Mouse (Mus musculus) olfactory bulb, adult 2 months (tissue): Measurements from ENCODE around the gene 1700021F05Rik. TPM values are rescaled to one million over a fixed set of nuclear protein-coding genes. Genes with fewer than 3 reads are reported as not detected.

Experiments used
- H3K27ac ChIP-seq: fragments of 200-500 bp; 2 replicates; pipeline ENCODE4 v1.5.1; 2012; ENCODE audit warnings: low read depth, low read length; ENCODE audit not compliant: insufficient read depth
- H3K4me1 ChIP-seq: fragments of 200-500 bp; 2 replicates; pipeline ENCODE4 v1.6.1; 2012; ENCODE audit warnings: low read length; ENCODE audit not compliant: control insufficient read depth, insufficient read depth
- H3K4me3 ChIP-seq: fragments of 200-500 bp; 2 replicates; pipeline ENCODE4 v1.5.1; 2012; ENCODE audit warnings: mild to moderate bottlenecking, low read depth, low read length, moderate library complexity; ENCODE audit not compliant: insufficient read depth
- CTCF ChIP-seq: fragments of 200-500 bp; IDR thresholded peaks from 2 replicates; pipeline ENCODE4 v1.5.1; 2012; ENCODE audit warnings: low read depth, mild to moderate bottlenecking, low read length, moderate library complexity; ENCODE audit not compliant: insufficient read depth
- POLR2A ChIP-seq: fragments of 200-500 bp; IDR thresholded peaks from 2 replicates; pipeline ENCODE4 v1.6.1; 2012; ENCODE audit warnings: mild to moderate bottlenecking, low read depth, low read length, moderate library complexity; ENCODE audit not compliant: insufficient read depth
- WGBS: fragments of 180-500 bp; shearing (Covaris S2); methylation state at CpG from one replicate; pipeline ENCODE4 v1.1.7; 2018; 5-methylcytosine and 5-hydroxymethylcytosine counted together
- polyA plus RNA-seq: library from polyadenylated mRNA; stranded (reverse); fragments of >200 nt; gene quantifications from 2 replicates; pipeline ENCODE4 v1.2.4, GENCODE M21; 2012; ENCODE audit warnings: low replicate concordance; ENCODE audit not compliant: missing spikeins, insufficient read depth, insufficient read length

1700021F05Rik gene
- polyA plus RNA-seq, 1 experiment: not detected

DNA sequence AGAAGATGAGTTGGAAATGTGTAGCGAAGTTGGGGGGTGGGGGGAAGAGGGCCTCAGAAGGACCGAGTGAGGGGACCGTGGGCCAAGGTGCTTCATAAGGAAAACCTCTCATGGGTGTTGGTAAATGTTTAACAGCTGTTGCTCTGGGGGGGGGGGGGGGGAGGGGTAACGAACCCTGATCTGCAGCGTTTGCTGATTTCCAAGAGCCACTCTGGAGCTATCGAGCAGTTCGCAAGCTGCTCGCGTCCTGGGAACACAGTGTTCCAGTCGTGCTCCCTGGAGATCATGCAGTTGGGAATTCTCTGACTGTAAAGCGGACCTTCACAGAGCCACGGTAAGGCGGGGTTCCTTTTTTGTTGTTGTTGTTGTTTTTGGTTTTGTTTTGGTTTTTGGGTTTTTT, 22.4 kb downstream of the 1700021F05Rik start:
- 87% methylated on average over 11 of the region's 13 CpGs for WGBS
- TF ChIP-seq POLR2A (no peak), CTCF (no peak)
- Histone ChIP-seq H3K4me3 (no peak overlapping the region), H3K4me1 (no peaks in the 10 kb centered on the region), H3K27ac (no peak overlapping the region)

DNA sequence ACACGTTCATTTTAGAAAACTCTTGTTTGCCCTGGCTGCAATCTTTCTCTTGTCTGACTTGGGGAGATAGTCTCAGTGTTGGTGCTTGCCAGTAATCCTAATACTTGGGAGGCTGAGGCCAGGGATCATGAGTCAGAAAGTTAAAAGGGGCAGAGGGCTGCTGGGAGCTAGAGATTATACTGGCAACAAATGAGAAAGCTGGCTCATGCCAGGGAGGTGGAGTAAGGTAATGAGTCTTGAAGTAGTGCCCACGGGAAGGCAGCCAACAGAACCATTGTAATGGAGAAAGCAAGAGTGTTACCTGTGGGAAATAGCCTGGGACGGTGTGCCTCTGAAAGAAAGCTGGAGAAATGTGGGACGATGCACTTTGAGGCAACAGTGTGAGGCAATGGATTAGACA, 23.0 kb downstream of the 1700021F05Rik start:
- H3K4me3 ChIP-seq: no peak overlapping the region
- no peak overlapping the region for H3K27ac ChIP-seq
- 45% methylated on average over 4 of the region's 4 CpGs for WGBS
- no peak for TF ChIP-seq POLR2A
- TF ChIP-seq CTCF: no peak
- no peaks in the 10 kb centered on the region for H3K4me1 ChIP-seq

DNA sequence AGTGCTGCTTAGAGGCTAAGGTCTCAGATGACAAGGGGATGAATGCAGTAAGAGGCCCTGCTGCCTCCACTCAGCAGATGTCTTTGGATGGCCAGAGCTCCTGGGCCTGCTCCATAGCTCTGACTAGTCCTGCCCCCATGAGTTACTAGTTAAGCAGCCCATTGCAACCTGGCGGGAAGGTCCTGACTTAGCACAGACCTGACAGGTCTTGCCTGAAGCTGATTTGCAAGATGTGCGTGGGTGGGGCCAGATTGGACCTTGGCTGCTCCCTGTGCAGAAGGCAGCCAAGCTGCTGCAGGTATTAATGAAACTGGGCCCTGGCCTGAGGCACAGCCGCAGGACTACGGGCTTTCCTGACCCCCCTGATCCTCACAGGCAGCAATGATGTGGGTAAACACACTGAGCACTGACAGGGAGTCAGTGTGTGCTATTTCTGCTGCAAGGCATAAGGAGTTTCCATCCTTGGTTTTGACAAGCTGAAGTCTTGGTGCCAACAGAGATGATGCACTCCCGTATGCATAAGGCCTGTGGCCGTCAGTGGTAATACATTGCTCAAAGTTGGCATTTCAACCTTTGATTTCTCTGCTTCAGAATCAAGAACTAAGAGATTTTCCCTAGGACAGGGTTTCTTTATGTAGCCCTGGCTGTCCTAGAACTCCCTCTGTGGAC, 23.7 kb downstream of the 1700021F05Rik start:
- H3K27ac ChIP-seq: no peak overlapping the region
- H3K4me3 ChIP-seq: no peak overlapping the region
- H3K4me1 ChIP-seq: no peaks in the 10 kb centered on the region
- 81% methylated on average over 6 of the region's 6 CpGs for WGBS
- TF ChIP-seq CTCF (no peak), POLR2A (no peak)

DNA sequence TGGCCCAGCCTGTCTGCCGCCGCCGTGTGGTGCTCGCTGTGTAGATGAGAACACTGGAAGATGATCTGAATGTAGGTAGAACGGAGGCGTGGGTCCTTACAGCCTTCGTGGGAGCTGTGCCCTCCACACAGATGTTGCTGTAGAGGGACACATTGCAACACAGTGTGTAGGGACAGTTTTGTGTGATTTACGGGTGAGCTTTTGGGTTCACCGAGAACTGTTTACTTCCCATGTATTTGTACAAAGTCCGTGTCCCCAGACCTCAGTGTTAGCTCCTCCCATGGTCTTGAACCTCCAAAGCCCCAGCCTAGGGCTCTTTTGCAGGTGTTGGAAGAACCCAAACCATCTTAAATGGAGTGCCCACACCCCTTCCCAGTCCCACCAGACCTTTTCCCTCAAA, 27.8 kb downstream of the 1700021F05Rik start:
- H3K4me3 ChIP-seq: no peak overlapping the region
- TF ChIP-seq POLR2A (no peak), CTCF (no peak)
- H3K4me1 ChIP-seq: no peaks in the 10 kb centered on the region
- 98% methylated on average over 10 of the region's 10 CpGs for WGBS
- no peak overlapping the region for H3K27ac ChIP-seq

DNA sequence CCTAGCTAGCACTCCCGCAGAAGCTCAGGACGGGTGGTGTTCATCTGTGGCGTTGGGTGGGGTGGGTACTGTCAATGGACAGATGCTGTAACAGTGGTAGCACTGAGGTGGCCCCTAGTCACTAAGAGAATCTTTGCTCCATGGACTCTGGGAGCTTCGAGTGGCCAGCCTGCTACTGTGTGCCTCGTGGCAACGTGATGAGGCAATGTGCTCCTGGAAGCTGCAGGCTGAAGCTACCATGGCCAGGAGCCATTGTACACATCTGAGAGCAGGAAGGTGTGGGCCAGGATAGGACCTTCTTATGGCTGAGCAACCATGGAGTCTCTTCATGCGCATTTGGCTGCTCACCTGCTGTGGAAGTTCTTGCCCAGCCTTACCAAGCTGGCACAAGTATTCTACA, 31.6 kb downstream of the 1700021F05Rik start:
- Histone ChIP-seq H3K4me1 (no peaks in the 10 kb centered on the region), H3K27ac (no peak overlapping the region), H3K4me3 (no peak overlapping the region)
- 98% methylated on average over 7 of the region's 7 CpGs for WGBS
- no peak for TF ChIP-seq POLR2A
- no peak for TF ChIP-seq CTCF

DNA sequence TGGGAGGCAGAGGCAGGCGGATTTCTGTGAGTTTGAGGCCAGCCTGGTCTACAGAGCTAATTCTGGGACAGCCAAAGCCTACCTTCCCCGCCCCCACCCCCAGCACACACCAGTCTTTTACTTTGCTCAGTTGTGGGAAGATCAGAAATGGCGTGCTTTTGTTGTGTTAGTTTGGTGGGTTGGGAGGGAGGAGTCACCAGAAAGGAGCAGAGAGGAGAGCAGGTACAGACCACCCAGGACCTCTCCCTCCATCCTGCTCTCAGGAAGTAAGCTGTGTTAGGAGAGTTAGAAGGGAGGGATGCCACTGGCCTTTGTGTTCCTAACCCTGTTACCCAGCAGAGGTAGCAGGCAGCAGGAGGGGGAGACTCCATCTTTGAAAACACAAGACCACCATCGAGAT, 33.7 kb downstream of the 1700021F05Rik start:
- H3K4me3 ChIP-seq: no peak overlapping the region
- 85% methylated on average over 4 of the region's 4 CpGs for WGBS
- TF ChIP-seq POLR2A (no peak), CTCF (no peak)
- H3K27ac ChIP-seq: no peak overlapping the region
- no peaks in the 10 kb centered on the region for H3K4me1 ChIP-seq

DNA sequence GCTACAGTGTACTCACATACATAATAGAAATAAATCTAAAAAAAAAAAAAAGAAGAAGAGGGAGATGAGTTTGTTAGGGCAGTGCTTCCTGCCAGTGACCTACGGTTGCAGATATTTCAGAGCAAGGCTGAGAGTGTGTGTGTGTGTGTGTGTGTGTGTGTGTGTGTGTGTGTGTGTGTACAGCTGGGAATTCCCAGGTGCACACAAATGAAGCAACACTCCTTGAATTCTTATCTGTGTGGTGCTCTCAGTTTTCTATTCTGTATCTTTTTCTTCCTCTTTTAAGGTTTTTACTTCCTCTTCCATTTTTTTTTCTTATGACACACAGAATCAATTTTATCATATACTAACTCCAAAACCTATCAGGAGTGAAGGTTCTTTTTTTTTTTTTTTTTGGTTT, 36.5 kb downstream of the 1700021F05Rik start:
- 94% methylated on average over 1 of the region's 1 CpGs for WGBS
- no peak for TF ChIP-seq CTCF
- TF ChIP-seq POLR2A: no peak
- Histone ChIP-seq H3K27ac (no peak overlapping the region), H3K4me1 (no peaks in the 10 kb centered on the region), H3K4me3 (no peak overlapping the region)

DNA sequence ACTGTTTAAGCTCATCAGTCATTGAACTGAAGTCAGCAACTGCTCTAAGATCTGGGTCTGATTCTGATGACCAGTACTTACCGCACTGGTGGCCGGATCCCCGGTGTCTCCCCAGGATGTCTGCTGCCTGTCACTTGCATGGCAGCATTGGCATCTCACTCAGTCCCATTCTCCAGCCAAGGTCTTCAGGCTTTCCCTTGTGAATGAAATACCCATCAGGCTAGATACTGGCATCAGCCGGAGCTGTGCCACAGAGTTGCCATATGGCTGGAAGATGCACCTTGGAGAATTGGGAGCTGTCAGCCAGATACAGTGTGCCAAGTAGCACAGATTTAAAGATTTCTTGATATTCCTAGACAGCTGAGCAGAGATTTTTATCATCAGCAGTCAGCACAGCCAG, 38.2 kb downstream of the 1700021F05Rik start:
- no peaks in the 10 kb centered on the region for H3K4me1 ChIP-seq
- 86% methylated on average over 4 of the region's 4 CpGs for WGBS
- TF ChIP-seq CTCF: no peak
- no peak for TF ChIP-seq POLR2A
- no peak overlapping the region for H3K27ac ChIP-seq
- no peak overlapping the region for H3K4me3 ChIP-seq

DNA sequence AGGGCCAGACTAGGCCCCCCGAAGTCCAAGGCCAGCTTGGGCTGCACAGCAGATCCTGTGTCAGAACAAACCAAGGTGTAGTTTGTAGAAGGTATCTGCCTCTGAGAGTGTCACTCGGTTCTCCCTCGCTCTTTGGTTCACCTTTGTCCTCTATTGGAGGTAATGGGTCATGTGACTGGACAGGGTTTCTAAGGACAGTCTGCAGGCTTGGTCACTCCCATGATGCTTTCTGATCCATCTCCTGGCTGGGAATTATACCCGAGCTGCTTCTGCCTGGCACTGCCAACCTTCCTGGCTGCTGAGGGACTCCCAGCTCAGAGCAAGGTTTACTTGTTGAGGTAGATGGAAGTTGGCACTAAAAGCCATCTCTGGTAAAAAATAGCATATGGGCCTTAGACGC, 49.9 kb downstream of the 1700021F05Rik start:
- WGBS: 85% methylated on average over 5 of the region's 5 CpGs
- Histone ChIP-seq H3K4me1 (no peaks in the 10 kb centered on the region), H3K27ac (no peak overlapping the region), H3K4me3 (no peak overlapping the region)
- TF ChIP-seq POLR2A: no peak
- no peak for TF ChIP-seq CTCF

DNA sequence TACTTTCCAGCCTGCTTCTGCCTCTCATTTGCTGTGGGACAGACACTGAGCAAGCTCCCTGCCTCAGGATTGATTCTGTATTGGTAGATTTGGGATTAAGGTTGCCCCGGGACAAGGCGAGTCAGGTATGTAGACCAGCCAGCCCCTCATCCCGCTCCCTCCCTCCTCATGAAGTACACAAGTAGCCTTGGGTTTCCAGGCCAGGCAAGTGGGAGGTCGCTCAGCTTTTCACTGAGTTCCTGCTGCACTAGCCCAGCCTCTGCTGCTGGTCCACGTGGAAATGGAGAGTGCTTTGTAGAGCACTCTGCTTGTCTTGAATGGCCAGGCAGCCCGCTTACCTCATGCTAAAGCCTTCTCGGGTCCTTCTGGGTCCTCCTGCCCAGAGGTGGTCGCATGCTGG, 50.8 kb downstream of the 1700021F05Rik start:
- Histone ChIP-seq H3K4me3 (no peak overlapping the region), H3K4me1 (no peaks in the 10 kb centered on the region), H3K27ac (no peak overlapping the region)
- WGBS: 83% methylated on average over 8 of the region's 8 CpGs
- no peak for TF ChIP-seq CTCF
- no peak for TF ChIP-seq POLR2A
